19 mouse cellular contexts compared by ENCODE assay signal in the genomic region with DNA sequence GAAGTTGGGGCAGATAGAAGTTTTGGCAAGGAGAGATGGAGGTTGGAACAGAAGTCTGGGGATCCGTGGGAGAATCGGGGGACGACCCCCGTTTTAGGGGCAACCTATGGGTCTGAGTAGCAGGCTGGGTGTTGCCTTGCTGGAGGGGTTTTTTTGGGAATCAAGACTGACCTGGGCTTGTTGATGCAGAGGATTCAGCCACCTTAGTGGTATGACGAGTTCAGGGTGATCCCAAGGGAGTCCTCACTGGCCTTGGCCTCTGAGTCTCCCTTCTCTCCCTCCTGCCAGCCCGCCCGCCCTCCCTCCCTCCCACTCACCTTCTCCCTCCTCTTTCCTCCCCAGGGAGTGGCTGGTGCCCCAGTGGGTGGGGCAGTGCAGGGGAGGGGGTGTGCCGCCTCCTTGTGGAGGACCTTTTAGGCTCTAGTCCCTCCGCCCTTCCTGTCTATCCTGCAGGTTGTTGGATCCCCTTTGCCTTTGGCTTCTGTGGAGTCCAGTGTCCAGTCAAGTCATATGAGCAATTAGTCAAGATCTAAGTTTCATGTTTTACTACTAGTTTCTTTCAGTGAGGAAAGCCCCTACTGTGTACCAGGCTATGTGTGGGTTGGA. TPM values are rescaled to one million over a fixed set of nuclear protein-coding genes. Genes with fewer than 3 reads are reported as not detected.
DNase-seq lines count a peak whose midpoint lies in the region; ATAC-seq lines count a peak whose summit lies in the region.
"Had no signal": no experiment of that assay in that cellular context is flagged by ENCODE, and none has a peak within 500 bp of the region (broad histone marks: within the 10 kb centered on the region; RNA-seq: fewer than 3 reads in every experiment).

No protein-coding gene starts in this region.

- peak; percentile 45 for DNase-seq in spleen, adult 12 weeks (ENCODE audit: low spot score)
- no peak for DNase-seq in spleen, adult 18-20 months
- DNase-seq in embryonic facial prominence, embryonic 10.5 days (ENCODE audit: low spot score), result no peak
- no peak for DNase-seq in neural tube, embryonic 10.5 days (ENCODE audit: extremely low spot score, low spot score)
- DNase-seq: cerebellum, adult 9-11 months; gastrocnemius, postnatal 36 days; lung, embryonic 14.5 days; right cerebral cortex, postnatal 14 days; thymus, adult 2 months had no signal

- 36% methylated on average over 8 of the region's 9 CpGs for WGBS in liver, embryonic 16.5 days (ENCODE audit: insufficient replicate concordance)
- WGBS in stomach, embryonic 16.5 days, result 65% methylated on average over 7 of the region's 9 CpGs
- 72% methylated on average over 9 of the region's 9 CpGs for WGBS in embryonic facial prominence, embryonic 10.5 days

- H3K36me3 ChIP-seq in liver, embryonic 16.5 days (ENCODE audit: control insufficient read depth, insufficient read depth), result peaks cover 3% of the 10 kb centered on the region
- H3K36me3 ChIP-seq in stomach, embryonic 16.5 days (ENCODE audit: control insufficient read depth, insufficient read depth, low read length), result no peaks in the 10 kb centered on the region
- H3K36me3 ChIP-seq in embryonic facial prominence, embryonic 10.5 days (replicated peaks), result no peaks in the 10 kb centered on the region

- H3K27ac ChIP-seq in liver, embryonic 16.5 days (ENCODE audit: low read length), result peak overlapping the region; percentile 89
- no peak overlapping the region for H3K27ac ChIP-seq in stomach, embryonic 16.5 days (ENCODE audit: low read length)
- H3K27ac ChIP-seq in embryonic facial prominence, embryonic 10.5 days (replicated peaks), result no peak overlapping the region
- H3K27ac ChIP-seq: hindbrain, postnatal 0 days; kidney, postnatal 0 days had no signal

- no peaks in the 10 kb centered on the region for H3K9me3 ChIP-seq in liver, embryonic 16.5 days (replicated peaks; ENCODE audit: control insufficient read depth, low read length)
- H3K9me3 ChIP-seq in stomach, embryonic 16.5 days (replicated peaks; ENCODE audit: control insufficient read depth, low read length), result no peaks in the 10 kb centered on the region
- H3K9me3 ChIP-seq in embryonic facial prominence, embryonic 10.5 days, result 0 out of 2 replicates have a peak, but pooled peaks cover 5% of the 10 kb centered on the region

- H3K27me3 ChIP-seq in liver, embryonic 16.5 days (ENCODE audit: control insufficient read depth, insufficient read depth, low read depth, low read length), result no peaks in the 10 kb centered on the region
- H3K27me3 ChIP-seq in stomach, embryonic 16.5 days (ENCODE audit: control insufficient read depth, insufficient read depth, low read length), result no peaks in the 10 kb centered on the region
- no peaks in the 10 kb centered on the region for H3K27me3 ChIP-seq in embryonic facial prominence, embryonic 10.5 days (replicated peaks; ENCODE audit: low read depth, poor library complexity, severe bottlenecking)
- H3K27me3 ChIP-seq: Patski had no signal

- H3K4me1 ChIP-seq in liver, embryonic 16.5 days (ENCODE audit: control insufficient read depth, low read depth, low read length), result peaks cover 31% of the 10 kb centered on the region
- no peaks in the 10 kb centered on the region for H3K4me1 ChIP-seq in stomach, embryonic 16.5 days (ENCODE audit: control insufficient read depth, insufficient read depth, low read length)
- H3K4me1 ChIP-seq in embryonic facial prominence, embryonic 10.5 days, result no peaks in the 10 kb centered on the region

- peak overlapping the region; percentile 65 for H3K4me2 ChIP-seq in liver, embryonic 16.5 days (ENCODE audit: low read depth, low read length)
- no peak overlapping the region for H3K4me2 ChIP-seq in stomach, embryonic 16.5 days (ENCODE audit: low read depth, low read length)
- H3K4me2 ChIP-seq: lung, embryonic 14.5 days had no signal

- ATAC-seq in erythroblast, adult 5-6 weeks (replicated peaks; ENCODE audit: low FRiP score, poor library complexity, severe bottlenecking), result peak; percentile 67
- ATAC-seq in liver, embryonic 16.5 days (ENCODE audit: low read depth), result peak; percentile 80
- 0 out of 2 replicates have a peak, but pooled peaks have one; percentile 47 for ATAC-seq in stomach, embryonic 16.5 days (ENCODE audit: insufficient read depth, low FRiP score)
- ATAC-seq: hindbrain, postnatal 0 days; Patski had no signal

- peak overlapping the region; percentile 74 for H3K4me3 ChIP-seq in liver, embryonic 16.5 days (ENCODE audit: low read depth, low read length)
- no peak overlapping the region for H3K4me3 ChIP-seq in stomach, embryonic 16.5 days (replicated peaks; ENCODE audit: low read length)
- H3K4me3 ChIP-seq in embryonic facial prominence, embryonic 10.5 days, result no peak overlapping the region
- H3K4me3 ChIP-seq: myocyte had no signal

- peak overlapping the region; percentile 79 for H3K9ac ChIP-seq in liver, embryonic 16.5 days (ENCODE audit: low read depth, low read length)
- H3K9ac ChIP-seq in stomach, embryonic 16.5 days (ENCODE audit: low read length), result no peak overlapping the region
- H3K9ac ChIP-seq: lung, embryonic 14.5 days had no signal

RNA-seq across cellular contexts. Expression of gene Gata1, which starts 10.2 kb away (rescaled TPM):
- 45.1 and 78.6 TPM in 2 replicates for total RNA-seq in erythroblast, adult 5-6 weeks (2015; ENCODE audit: low replicate concordance)
- 29.3 and 49.9 TPM in 2 replicates for total RNA-seq in erythroblast, adult 5-6 weeks (2017; ENCODE audit: low replicate concordance)
- 101 and 107 TPM in 2 replicates for polyA plus RNA-seq in liver, embryonic 16.5 days (2015; fragmentation: Nextera tagmentation; extraction: Ambion mirVana)
- 5.6 and 6.0 TPM in 2 replicates for polyA plus RNA-seq in stomach, embryonic 16.5 days (2015; fragmentation: Nextera tagmentation; extraction: Ambion mirVana)
- polyA plus RNA-seq in embryonic facial prominence, embryonic 10.5 days (2016; fragmentation: Nextera tagmentation; extraction: Ambion mirVana), result 5.2 and 5.6 TPM in 2 replicates
- total RNA-seq: gastrocnemius, postnatal 36 days; hindbrain, postnatal 0 days; left cerebral cortex, postnatal 36 days had no signal
- polyA plus RNA-seq: frontal cortex, adult 2 months; hindbrain, postnatal 0 days; myocyte; Patski had no signal

RNA-seq across cellular contexts. Expression of gene Hdac6, which starts 20.0 kb away (rescaled TPM):
- 5.0 and 9.0 TPM in 2 replicates for total RNA-seq in erythroblast, adult 5-6 weeks (2015; ENCODE audit: low replicate concordance)
- total RNA-seq in erythroblast, adult 5-6 weeks (2017; ENCODE audit: low replicate concordance), result 2.4 and 6.8 TPM in 2 replicates
- polyA plus RNA-seq in liver, embryonic 16.5 days (2015; fragmentation: Nextera tagmentation; extraction: Ambion mirVana), result 11.5 and 12.1 TPM in 2 replicates
- 21.4 and 23.3 TPM in 2 replicates for polyA plus RNA-seq in stomach, embryonic 16.5 days (2015; fragmentation: Nextera tagmentation; extraction: Ambion mirVana)
- polyA plus RNA-seq in embryonic facial prominence, embryonic 10.5 days (2016; fragmentation: Nextera tagmentation; extraction: Ambion mirVana), result 55.7 and 58.4 TPM in 2 replicates

RNA-seq across cellular contexts. Expression of gene Eras, which starts 39.3 kb away (rescaled TPM):
- total RNA-seq in erythroblast, adult 5-6 weeks (2015; ENCODE audit: low replicate concordance), result not detected in 2 replicates
- not detected in 2 replicates for total RNA-seq in erythroblast, adult 5-6 weeks (2017; ENCODE audit: low replicate concordance)
- not detected in 2 replicates for polyA plus RNA-seq in liver, embryonic 16.5 days (2015; fragmentation: Nextera tagmentation; extraction: Ambion mirVana)
- not detected in 2 replicates for polyA plus RNA-seq in stomach, embryonic 16.5 days (2015; fragmentation: Nextera tagmentation; extraction: Ambion mirVana)
- polyA plus RNA-seq in embryonic facial prominence, embryonic 10.5 days (2016; fragmentation: Nextera tagmentation; extraction: Ambion mirVana), result 0.28 TPM in 1 of 2 replicates, not detected in the other
- total RNA-seq: gastrocnemius, postnatal 36 days; heart, postnatal 25 days; hindbrain, postnatal 0 days; left cerebral cortex, postnatal 36 days had no signal
- polyA plus RNA-seq: hindbrain, postnatal 0 days; kidney, postnatal 0 days; lung, embryonic 14.5 days; myocyte; Patski; thymus, adult 2 months had no signal

RNA-seq across cellular contexts. Expression of gene Pcsk1n, which starts 48.1 kb away (rescaled TPM):
- not detected in 2 replicates for total RNA-seq in erythroblast, adult 5-6 weeks (2015; ENCODE audit: low replicate concordance)
- total RNA-seq in erythroblast, adult 5-6 weeks (2017; ENCODE audit: low replicate concordance), result not detected in 2 replicates
- polyA plus RNA-seq in liver, embryonic 16.5 days (2015; fragmentation: Nextera tagmentation; extraction: Ambion mirVana), result 0.05 and 0.17 TPM in 2 replicates
- polyA plus RNA-seq in stomach, embryonic 16.5 days (2015; fragmentation: Nextera tagmentation; extraction: Ambion mirVana), result 7.6 and 8.6 TPM in 2 replicates
- 3.0 and 4.5 TPM in 2 replicates for polyA plus RNA-seq in embryonic facial prominence, embryonic 10.5 days (2016; fragmentation: Nextera tagmentation; extraction: Ambion mirVana)
- total RNA-seq: gastrocnemius, postnatal 36 days had no signal
- polyA plus RNA-seq: myocyte, Patski had no signal

RNA-seq across cellular contexts. Expression of gene Glod5, which starts 50.6 kb away (rescaled TPM):
- not detected in 2 replicates for total RNA-seq in erythroblast, adult 5-6 weeks (2015; ENCODE audit: low replicate concordance)
- not detected in 2 replicates for total RNA-seq in erythroblast, adult 5-6 weeks (2017; ENCODE audit: low replicate concordance)
- 0.13 and 0.28 TPM in 2 replicates for polyA plus RNA-seq in liver, embryonic 16.5 days (2015; fragmentation: Nextera tagmentation; extraction: Ambion mirVana)
- 1.8 and 2.1 TPM in 2 replicates for polyA plus RNA-seq in stomach, embryonic 16.5 days (2015; fragmentation: Nextera tagmentation; extraction: Ambion mirVana)
- polyA plus RNA-seq in embryonic facial prominence, embryonic 10.5 days (2016; fragmentation: Nextera tagmentation; extraction: Ambion mirVana), result not detected in 2 replicates
- total RNA-seq: gastrocnemius, postnatal 36 days; heart, postnatal 25 days; hindbrain, postnatal 0 days had no signal
- polyA plus RNA-seq: lung, embryonic 14.5 days; myocyte; thymus, adult 2 months had no signal

Comparison
In these comparisons a context has a peak if more than half of its experiments do, and no peak if none do; other contexts are left out.
1. RNA of gene Gata1, which starts 10.2 kb away (polyA plus RNA-seq): 101 to 107 TPM in liver, embryonic 16.5 days; 5.6 to 6.0 TPM in stomach, embryonic 16.5 days and 5.2 to 5.6 TPM in embryonic facial prominence, embryonic 10.5 days; every median in the first group is over 10 times any median in the second.
2. Peak in every context shown above with its lines, with median percentiles within 50 percentile points of each other: ATAC-seq.